Mouse (Mus musculus) heart, embryonic 13.5 days (tissue): ENCODE results near the gene Ppp4r1. TPM values are rescaled to one million over a fixed set of nuclear protein-coding genes. Genes with fewer than 3 reads are reported as not detected.

Experiments used
- ATAC-seq: fragments of 200-750 bp; cut with Nextera tagmentation; 2 replicates; pipeline ENCODE4 v1.8.0; 2017; ENCODE audit warnings: moderate TSS enrichment; ENCODE audit not compliant: insufficient number of reproducible peaks, low FRiP score, low TSS enrichment; ENCODE audit errors: extremely low read depth
- H3K27ac ChIP-seq: fragments of 300-500 bp; sonication (generic); replicated peaks from 2 replicates; pipeline ENCODE4 v1.5.1; 2015; ENCODE audit warnings: moderate library complexity, mild to moderate bottlenecking, inconsistent platforms
- H3K27me3 ChIP-seq: fragments of 300-500 bp; sonication (generic); replicated peaks from 2 replicates; pipeline ENCODE4 v1.6.1; 2015; ENCODE audit warnings: mild to moderate bottlenecking, inconsistent platforms
- H3K36me3 ChIP-seq: fragments of 300-500 bp; sonication (generic); 2 replicates; pipeline ENCODE4 v1.6.1; 2015; ENCODE audit warnings: mild to moderate bottlenecking, inconsistent platforms
- H3K4me1 ChIP-seq: fragments of 300-500 bp; sonication (generic); 2 replicates; pipeline ENCODE4 v1.6.1; 2015; ENCODE audit warnings: inconsistent platforms
- H3K4me2 ChIP-seq: fragments of 300-500 bp; sonication (generic); 2 replicates; pipeline ENCODE4 v1.6.1; 2015; ENCODE audit warnings: inconsistent platforms, mild to moderate bottlenecking, moderate library complexity
- H3K4me3 ChIP-seq: fragments of 300-500 bp; sonication (generic); 2 replicates; pipeline ENCODE4 v1.5.1; 2015; ENCODE audit warnings: moderate library complexity, mild to moderate bottlenecking, inconsistent platforms
- H3K9ac ChIP-seq: fragments of 300-500 bp; sonication (generic); 2 replicates; pipeline ENCODE4 v1.6.1; 2015; ENCODE audit warnings: inconsistent platforms, mild to moderate bottlenecking, moderate library complexity
- H3K9me3 ChIP-seq: fragments of 300-500 bp; sonication (generic); 2 replicates; pipeline ENCODE4 v1.6.1; 2016; ENCODE audit warnings: inconsistent platforms
- WGBS: fragments of 180-500 bp; shearing (Covaris S2); methylation state at CpG from one replicate; pipeline ENCODE4 v1.1.7; 2015; ENCODE audit warnings: mixed read lengths; 5-methylcytosine and 5-hydroxymethylcytosine counted together
- polyA plus RNA-seq: library from polyadenylated mRNA; unstranded; fragments of >200 nt; fragmentation: Nextera tagmentation; extraction: Ambion mirVana; gene quantifications from 2 replicates; pipeline ENCODE4 v1.2.1, GENCODE M21; 2015

Ppp4r1 gene
- polyA plus RNA-seq, 1 experiment from 2014 or later = 28.1 TPM

- H3K9me3 ChIP-seq = no peaks in the 10 kb centered on the region
- no peak overlapping the region for H3K27ac ChIP-seq
- H3K36me3 ChIP-seq = peaks cover 100% of the 10 kb centered on the region
- no peak overlapping the region for H3K9ac ChIP-seq
- 87% methylated on average over 7 of the region's 7 CpGs for WGBS
- H3K4me2 ChIP-seq = no peak overlapping the region
- H3K27me3 ChIP-seq = no peaks in the 10 kb centered on the region
- no peaks in the 10 kb centered on the region for H3K4me1 ChIP-seq
- H3K4me3 ChIP-seq = no peak overlapping the region
- ATAC-seq = no peak
These were observed 57.3 kb downstream of the Ppp4r1 start for GRCm38 (mm10) chr17:65839541-65840256.

- Histone ChIP-seq H3K9me3 (no peaks in the 10 kb centered on the region), H3K36me3 (peaks cover 87% of the 10 kb centered on the region), H3K4me2 (no peak overlapping the region), H3K27ac (no peak overlapping the region), H3K27me3 (no peaks in the 10 kb centered on the region), H3K4me3 (no peak overlapping the region), H3K4me1 (peaks cover 2% of the 10 kb centered on the region), H3K9ac (no peak overlapping the region)
- no peak for ATAC-seq
- 82% methylated on average over 10 of the region's 10 CpGs for WGBS
These were observed 60.5 kb downstream of the Ppp4r1 start for GRCm38 (mm10) chr17:65842669-65843381.

GRCm38 (mm10) chr17:65845423-65845822 lies 63.0 kb downstream of the Ppp4r1 start:
- Histone ChIP-seq H3K9ac (no peak overlapping the region), H3K36me3 (peaks cover 83% of the 10 kb centered on the region), H3K4me3 (no peak overlapping the region), H3K4me2 (no peak overlapping the region), H3K4me1 (peaks cover 13% of the 10 kb centered on the region), H3K9me3 (no peaks in the 10 kb centered on the region), H3K27ac (no peak overlapping the region), H3K27me3 (no peaks in the 10 kb centered on the region)
- whole genome bisulfite sequencing = 83% methylated on average over 6 of the region's 6 CpGs
- no peak for ATAC-seq

DNA sequence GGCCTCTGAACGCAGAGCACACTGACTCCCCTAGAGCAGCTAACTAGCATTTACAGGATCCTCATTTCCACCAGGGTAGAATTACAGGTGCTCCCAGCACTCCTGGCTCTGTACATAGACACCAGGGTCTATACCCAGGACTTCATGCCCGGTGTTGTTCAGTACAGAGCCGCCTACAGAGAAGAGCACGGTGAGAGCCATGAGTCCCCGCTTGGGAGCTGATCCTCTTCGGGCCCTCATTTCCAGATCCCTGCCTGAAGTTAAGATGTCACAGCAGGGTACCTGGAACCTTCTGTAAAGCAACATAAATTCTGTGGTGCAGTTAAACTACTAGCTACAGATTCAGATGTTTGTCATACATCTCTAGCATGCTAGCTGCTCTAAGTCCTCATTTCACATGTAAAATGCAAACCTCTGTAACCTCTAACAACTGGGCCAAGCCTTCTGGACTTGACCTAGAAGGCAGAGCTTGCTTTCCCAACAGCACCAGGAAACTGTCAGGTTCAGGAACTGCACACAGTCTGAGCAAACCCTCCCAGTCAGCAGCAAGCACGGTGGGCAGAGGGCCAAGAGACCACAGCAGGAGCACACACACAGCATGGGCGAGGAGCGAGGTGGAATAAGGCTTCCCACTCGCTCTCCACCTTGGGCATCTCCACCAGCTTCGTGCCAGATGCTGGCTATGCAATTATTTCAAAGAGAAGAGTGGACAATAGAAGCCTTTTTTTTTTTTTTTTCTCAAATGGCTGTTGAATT lies 65.5 kb downstream of the Ppp4r1 start:
- no peak overlapping the region for H3K27ac ChIP-seq
- 77% methylated on average over 11 of the region's 11 CpGs for WGBS
- no peak for ATAC-seq

DNA sequence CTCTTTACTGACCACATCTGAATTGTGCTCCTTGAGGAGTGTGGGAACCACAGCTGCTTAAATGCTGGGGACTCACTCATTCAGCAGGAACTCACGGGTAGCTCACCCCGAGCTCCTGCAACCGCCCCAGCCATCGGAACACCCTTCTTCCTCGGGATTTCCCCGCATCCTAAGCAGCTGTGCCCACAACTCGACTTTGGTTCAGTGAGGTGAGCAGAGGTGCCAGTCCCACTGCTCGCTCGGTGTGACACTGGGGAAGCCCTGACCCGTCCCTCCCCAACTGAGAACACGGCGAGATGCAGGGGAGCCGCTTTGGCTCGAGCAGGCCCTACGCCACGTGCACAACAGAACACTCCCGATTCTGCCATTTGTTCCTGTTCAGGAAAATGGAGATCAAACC lies 68.1 kb downstream of the Ppp4r1 start:
- H3K36me3 ChIP-seq = peaks cover 83% of the 10 kb centered on the region
- ATAC-seq = no peak
- peaks cover 14% of the 10 kb centered on the region for H3K4me1 ChIP-seq
- H3K4me2 ChIP-seq = no peak overlapping the region
- H3K27me3 ChIP-seq = no peaks in the 10 kb centered on the region
- H3K9me3 ChIP-seq = no peaks in the 10 kb centered on the region
- H3K9ac ChIP-seq = no peak overlapping the region
- no peak overlapping the region for H3K4me3 ChIP-seq
- 88% methylated on average over 17 of the region's 17 CpGs for WGBS
- H3K27ac ChIP-seq = no peak overlapping the region

More for the DNA sequence above, 65.5 kb downstream of the Ppp4r1 start:
- Histone ChIP-seq H3K27me3 (no peaks in the 10 kb centered on the region), H3K9ac (no peak overlapping the region), H3K9me3 (no peaks in the 10 kb centered on the region), H3K4me3 (no peak overlapping the region), H3K4me2 (no peak overlapping the region), H3K36me3 (peaks cover 83% of the 10 kb centered on the region), H3K4me1 (peaks cover 14% of the 10 kb centered on the region)

DNA sequence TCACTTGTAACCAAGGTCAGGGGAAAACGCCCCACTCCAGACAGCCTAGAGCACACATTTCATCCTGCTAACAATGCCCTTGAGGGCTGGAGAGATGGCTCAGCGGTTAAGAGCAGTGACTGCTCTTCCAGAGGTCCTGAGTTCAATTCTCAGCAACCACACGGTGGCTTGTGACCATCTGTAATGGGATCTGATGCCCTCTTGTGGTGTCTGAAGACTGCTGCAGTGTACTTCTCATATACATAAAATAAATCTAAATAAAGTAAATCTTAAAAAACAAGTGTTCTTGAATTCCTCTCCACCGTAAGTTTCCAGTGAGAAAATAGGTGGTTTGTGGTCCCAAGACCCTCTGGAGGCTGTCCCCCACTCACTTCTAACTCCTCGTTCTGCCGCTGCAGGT lies 69.4 kb downstream of the Ppp4r1 start:
- Histone ChIP-seq H3K36me3 (peaks cover 87% of the 10 kb centered on the region), H3K9me3 (no peaks in the 10 kb centered on the region), H3K4me2 (no peak overlapping the region), H3K4me1 (peaks cover 14% of the 10 kb centered on the region), H3K27me3 (no peaks in the 10 kb centered on the region), H3K9ac (no peak overlapping the region), H3K4me3 (no peak overlapping the region), H3K27ac (no peak overlapping the region)
- 93% methylated on average over 6 of the region's 6 CpGs for WGBS
- no peak for ATAC-seq

GRCm38 (mm10) chr17:65853326-65853725 lies 71.0 kb downstream of the Ppp4r1 start:
- Histone ChIP-seq H3K36me3 (peaks cover 97% of the 10 kb centered on the region), H3K27me3 (no peaks in the 10 kb centered on the region), H3K9me3 (no peaks in the 10 kb centered on the region), H3K4me2 (no peak overlapping the region), H3K4me1 (peaks cover 23% of the 10 kb centered on the region), H3K27ac (no peak overlapping the region), H3K9ac (no peak overlapping the region), H3K4me3 (no peak overlapping the region)
- no peak for ATAC-seq
- 87% methylated on average over 6 of the region's 6 CpGs for WGBS

DNA sequence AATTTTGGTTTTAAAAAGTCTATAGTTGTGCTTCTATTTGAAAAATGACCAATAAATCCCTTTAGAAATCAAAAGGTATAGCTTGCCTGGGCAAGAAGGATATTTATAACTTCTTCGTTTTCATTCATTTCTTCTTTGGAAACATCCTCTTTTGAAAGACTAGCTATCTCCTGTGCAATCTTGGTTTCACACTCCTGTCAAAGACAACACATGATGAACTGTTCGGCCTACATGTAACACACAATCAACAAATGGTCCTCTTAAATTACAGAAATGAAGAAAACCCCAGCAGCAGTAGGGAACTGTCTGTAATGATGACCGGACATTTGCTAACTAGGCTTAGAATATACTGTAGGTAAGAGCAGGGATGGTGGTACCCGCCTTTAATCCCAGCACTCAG lies 71.6 kb downstream of the Ppp4r1 start:
- H3K4me1 ChIP-seq = peaks cover 24% of the 10 kb centered on the region
- no peak overlapping the region for H3K9ac ChIP-seq
- WGBS = 92% methylated on average over 4 of the region's 4 CpGs
- no peak overlapping the region for H3K4me2 ChIP-seq
- no peaks in the 10 kb centered on the region for H3K9me3 ChIP-seq
- H3K27me3 ChIP-seq = no peaks in the 10 kb centered on the region
- no peak for ATAC-seq
- peaks cover 98% of the 10 kb centered on the region for H3K36me3 ChIP-seq
- H3K4me3 ChIP-seq = no peak overlapping the region
- H3K27ac ChIP-seq = no peak overlapping the region

DNA sequence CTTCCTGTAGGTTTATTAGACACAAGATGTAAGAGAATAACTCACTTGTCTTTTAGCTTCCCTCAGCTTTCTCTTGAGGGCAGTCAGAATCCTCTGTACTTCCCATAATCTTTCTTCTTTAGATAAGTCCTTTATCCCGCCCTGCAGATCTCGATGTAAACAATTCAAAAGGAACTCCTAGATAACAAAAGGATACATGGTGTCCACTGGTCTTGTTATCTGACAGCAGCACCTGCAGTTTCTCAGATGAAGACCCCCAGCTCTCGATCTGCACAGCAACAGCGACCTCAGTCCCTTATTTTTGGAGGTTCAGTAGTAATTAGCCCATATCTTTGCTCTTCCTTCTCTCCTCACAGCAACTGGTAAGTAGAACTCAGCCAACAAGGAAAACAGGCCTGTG lies 75.2 kb downstream of the Ppp4r1 start:
- H3K27me3 ChIP-seq = no peaks in the 10 kb centered on the region
- no peak overlapping the region for H3K27ac ChIP-seq
- WGBS = 23% methylated on average over 4 of the region's 4 CpGs
- peaks cover 82% of the 10 kb centered on the region for H3K36me3 ChIP-seq
- no peak for ATAC-seq
- H3K4me3 ChIP-seq = no peak overlapping the region
- no peak overlapping the region for H3K4me2 ChIP-seq
- H3K4me1 ChIP-seq = peaks cover 14% of the 10 kb centered on the region
- H3K9ac ChIP-seq = no peak overlapping the region
- no peaks in the 10 kb centered on the region for H3K9me3 ChIP-seq

DNA sequence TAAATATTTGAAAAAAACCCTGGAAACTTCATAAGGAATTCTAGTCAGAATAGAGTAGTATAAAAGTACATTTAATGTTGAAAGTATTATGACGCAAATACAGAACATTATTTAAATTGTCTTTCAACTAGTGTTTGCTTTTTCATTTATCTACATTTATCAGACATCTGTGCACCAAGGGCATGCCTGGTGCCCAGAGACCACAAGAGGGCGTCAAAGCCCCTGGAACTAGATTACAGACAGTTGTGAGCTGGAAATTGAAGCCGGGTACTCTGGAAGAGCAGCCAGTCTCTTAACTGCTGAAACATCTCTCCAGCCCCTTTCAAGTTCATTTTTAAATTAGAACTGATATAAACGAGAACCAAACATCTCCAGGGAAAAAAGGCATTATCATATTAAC lies 80.2 kb downstream of the Ppp4r1 start:
- Histone ChIP-seq H3K4me3 (no peak overlapping the region), H3K27me3 (no peaks in the 10 kb centered on the region), H3K27ac (no peak overlapping the region), H3K36me3 (peaks cover 62% of the 10 kb centered on the region), H3K4me2 (no peak overlapping the region), H3K9me3 (no peaks in the 10 kb centered on the region), H3K9ac (no peak overlapping the region), H3K4me1 (peaks cover 7% of the 10 kb centered on the region)
- WGBS = 59% methylated on average over 4 of the region's 4 CpGs
- ATAC-seq = no peak

- Histone ChIP-seq H3K36me3 (peaks cover 52% of the 10 kb centered on the region), H3K4me2 (no peak overlapping the region), H3K4me1 (no peaks in the 10 kb centered on the region), H3K9me3 (no peaks in the 10 kb centered on the region), H3K27me3 (no peaks in the 10 kb centered on the region), H3K4me3 (no peak overlapping the region), H3K9ac (no peak overlapping the region), H3K27ac (no peak overlapping the region)
- 90% methylated on average over 12 of the region's 12 CpGs for WGBS
- ATAC-seq = no peak
These were observed 81.5 kb downstream of the Ppp4r1 start for GRCm38 (mm10) chr17:65863830-65864229.
